In genomic region chrX:99548284-99549019, GRCm38 (mm10) we compare ENCODE assay signal across 18 mouse cellular contexts.
DNase-seq lines count a peak whose midpoint lies in the region; ATAC-seq and TF ChIP-seq lines count a peak whose summit lies in the region.
"Had no signal": no experiment of that assay in that cellular context is flagged by ENCODE, and none has a peak within 500 bp of the region (broad histone marks: within the 10 kb centered on the region; RNA-seq: fewer than 3 reads in every experiment).

No protein-coding gene starts in this region.

- ATAC-seq in embryonic facial prominence, embryonic 11.5 days (replicated peaks; ENCODE audit: insufficient number of reproducible peaks, low FRiP score, low TSS enrichment, low read depth) = 0 out of 2 replicates have a peak, but pooled peaks have one; percentile 51
- peak; percentile 56; the same call in 1 of the 2 replicates for ATAC-seq in hindbrain, embryonic 13.5 days (ENCODE audit: low FRiP score)
- no peak for ATAC-seq in hindbrain, postnatal 0 days
- peak; percentile 42; the same call in 1 of the 2 replicates for ATAC-seq in neural tube, embryonic 13.5 days (ENCODE audit: low read depth)
- ATAC-seq in neural tube, embryonic 15.5 days (ENCODE audit: low FRiP score) = no peak
- ATAC-seq: intestine, embryonic 15.5 days had no signal

- WGBS in embryonic facial prominence, embryonic 11.5 days = 55% methylated on average over 4 of the region's 4 CpGs
- WGBS in embryonic facial prominence, embryonic 10.5 days = 57% methylated on average over 4 of the region's 4 CpGs
- WGBS in hindbrain, embryonic 13.5 days = 37% methylated on average over 4 of the region's 4 CpGs
- WGBS in hindbrain, postnatal 0 days = 45% methylated on average over 4 of the region's 4 CpGs
- WGBS in neural tube, embryonic 13.5 days = 36% methylated on average over 4 of the region's 4 CpGs
- WGBS in neural tube, embryonic 15.5 days = 34% methylated on average over 4 of the region's 4 CpGs
- 68% methylated on average over 4 of the region's 4 CpGs for WGBS in limb, embryonic 10.5 days

- DNase-seq in embryonic facial prominence, embryonic 11.5 days (ENCODE audit: low spot score) = no peak
- DNase-seq in embryonic facial prominence, embryonic 10.5 days (ENCODE audit: low spot score) = no peak
- DNase-seq in hindbrain, postnatal 0 days (ENCODE audit: low spot score) = no peak
- no peak for DNase-seq in limb, embryonic 10.5 days (ENCODE audit: low spot score)
- DNase-seq in layer of hippocampus, adult 8-10 months (ENCODE audit: low spot score in 2 of 2) = no peak
- DNase-seq: adrenal gland, postnatal 25 days; cerebellum, adult 9-10 months; gastrocnemius, adult 2 months; kidney, adult 8-10 months; kidney, postnatal 10 days; lung, postnatal 10 days; thymus, postnatal 36 days had no signal

- no peak overlapping the region for H3K9ac ChIP-seq in embryonic facial prominence, embryonic 11.5 days (replicated peaks; ENCODE audit: low read length)
- no peak overlapping the region for H3K9ac ChIP-seq in hindbrain, embryonic 13.5 days
- H3K9ac ChIP-seq in hindbrain, postnatal 0 days (replicated peaks; ENCODE audit: low read length) = no peak overlapping the region
- no peak overlapping the region for H3K9ac ChIP-seq in neural tube, embryonic 13.5 days
- H3K9ac ChIP-seq in neural tube, embryonic 15.5 days (replicated peaks) = no peak overlapping the region
- H3K9ac ChIP-seq: heart, embryonic 15.5 days; intestine, embryonic 15.5 days; stomach, embryonic 15.5 days had no signal

- H3K36me3 ChIP-seq in embryonic facial prominence, embryonic 11.5 days (replicated peaks; ENCODE audit: control insufficient read depth, insufficient read depth, low read depth, low read length) = no peaks in the 10 kb centered on the region
- H3K36me3 ChIP-seq in embryonic facial prominence, embryonic 10.5 days (replicated peaks) = no peaks in the 10 kb centered on the region
- H3K36me3 ChIP-seq in hindbrain, embryonic 13.5 days = no peaks in the 10 kb centered on the region
- H3K36me3 ChIP-seq in hindbrain, postnatal 0 days (ENCODE audit: insufficient read depth, low read length) = no peaks in the 10 kb centered on the region
- H3K36me3 ChIP-seq in neural tube, embryonic 13.5 days = no peaks in the 10 kb centered on the region
- no peaks in the 10 kb centered on the region for H3K36me3 ChIP-seq in neural tube, embryonic 15.5 days
- no peaks in the 10 kb centered on the region for H3K36me3 ChIP-seq in limb, embryonic 10.5 days
- H3K36me3 ChIP-seq: heart, embryonic 15.5 days; intestine, embryonic 15.5 days; stomach, embryonic 15.5 days had no signal

- no peaks in the 10 kb centered on the region for H3K4me1 ChIP-seq in embryonic facial prominence, embryonic 11.5 days (ENCODE audit: control insufficient read depth, insufficient read depth, low read length)
- H3K4me1 ChIP-seq in embryonic facial prominence, embryonic 10.5 days = peaks cover 17% of the 10 kb centered on the region
- peaks cover 17% of the 10 kb centered on the region for H3K4me1 ChIP-seq in hindbrain, embryonic 13.5 days (replicated peaks)
- no peaks in the 10 kb centered on the region for H3K4me1 ChIP-seq in hindbrain, postnatal 0 days (ENCODE audit: insufficient read depth, low read length)
- H3K4me1 ChIP-seq in neural tube, embryonic 13.5 days (replicated peaks) = peaks cover 21% of the 10 kb centered on the region
- H3K4me1 ChIP-seq in neural tube, embryonic 15.5 days = peaks cover 8% of the 10 kb centered on the region; the same call in 1 of the 2 replicates
- peaks cover 47% of the 10 kb centered on the region for H3K4me1 ChIP-seq in limb, embryonic 10.5 days

- no peak overlapping the region for H3K4me3 ChIP-seq in embryonic facial prominence, embryonic 11.5 days (ENCODE audit: low read depth, low read length)
- H3K4me3 ChIP-seq in embryonic facial prominence, embryonic 10.5 days = no peak overlapping the region
- H3K4me3 ChIP-seq in hindbrain, embryonic 13.5 days = no peak overlapping the region
- H3K4me3 ChIP-seq in hindbrain, postnatal 0 days (ENCODE audit: low read length) = no peak overlapping the region
- no peak overlapping the region for H3K4me3 ChIP-seq in neural tube, embryonic 13.5 days
- no peak overlapping the region for H3K4me3 ChIP-seq in neural tube, embryonic 15.5 days (replicated peaks)
- no peak overlapping the region for H3K4me3 ChIP-seq in limb, embryonic 10.5 days
- H3K4me3 ChIP-seq: gastrocnemius, adult 2 months; heart, embryonic 15.5 days; intestine, embryonic 15.5 days; stomach, embryonic 15.5 days had no signal

- no peak overlapping the region for H3K27ac ChIP-seq in embryonic facial prominence, embryonic 11.5 days (replicated peaks; ENCODE audit: low read depth, low read length)
- H3K27ac ChIP-seq in embryonic facial prominence, embryonic 10.5 days (replicated peaks) = no peak overlapping the region
- H3K27ac ChIP-seq in hindbrain, embryonic 13.5 days = no peak overlapping the region; the same call in 1 of the 2 replicates
- H3K27ac ChIP-seq in hindbrain, postnatal 0 days = no peak overlapping the region
- H3K27ac ChIP-seq in neural tube, embryonic 13.5 days (replicated peaks) = no peak overlapping the region
- H3K27ac ChIP-seq in neural tube, embryonic 15.5 days (replicated peaks) = no peak overlapping the region
- peak overlapping the region; percentile 85 for H3K27ac ChIP-seq in limb, embryonic 10.5 days
- H3K27ac ChIP-seq: gastrocnemius, adult 2 months; heart, embryonic 15.5 days; intestine, embryonic 15.5 days; stomach, embryonic 15.5 days had no signal

- no peaks in the 10 kb centered on the region for H3K9me3 ChIP-seq in embryonic facial prominence, embryonic 11.5 days (replicated peaks; ENCODE audit: control insufficient read depth, low read length)
- H3K9me3 ChIP-seq in embryonic facial prominence, embryonic 10.5 days = no peaks in the 10 kb centered on the region
- no peaks in the 10 kb centered on the region for H3K9me3 ChIP-seq in hindbrain, embryonic 13.5 days
- H3K9me3 ChIP-seq in hindbrain, postnatal 0 days (ENCODE audit: low read length) = no peaks in the 10 kb centered on the region
- H3K9me3 ChIP-seq in neural tube, embryonic 13.5 days = no peaks in the 10 kb centered on the region
- H3K9me3 ChIP-seq in neural tube, embryonic 15.5 days (replicated peaks) = no peaks in the 10 kb centered on the region
- no peaks in the 10 kb centered on the region for H3K9me3 ChIP-seq in limb, embryonic 10.5 days (replicated peaks)
- H3K9me3 ChIP-seq: heart, embryonic 15.5 days; intestine, embryonic 15.5 days; stomach, embryonic 15.5 days had no signal

- no peak for TF ChIP-seq CTCF in hindbrain, postnatal 0 days (IDR thresholded peaks at IDR 0.05; ENCODE audit: low read depth)

- H3K4me2 ChIP-seq in embryonic facial prominence, embryonic 11.5 days (ENCODE audit: low read depth, low read length) = no peak overlapping the region
- H3K4me2 ChIP-seq in hindbrain, embryonic 13.5 days = no peak overlapping the region
- no peak overlapping the region for H3K4me2 ChIP-seq in hindbrain, postnatal 0 days (ENCODE audit: low read depth, low read length)
- H3K4me2 ChIP-seq in neural tube, embryonic 13.5 days = no peak overlapping the region
- no peak overlapping the region for H3K4me2 ChIP-seq in neural tube, embryonic 15.5 days
- H3K4me2 ChIP-seq: heart, embryonic 15.5 days; intestine, embryonic 15.5 days; stomach, embryonic 15.5 days had no signal

- H3K27me3 ChIP-seq in embryonic facial prominence, embryonic 11.5 days (ENCODE audit: control insufficient read depth, insufficient read depth, low read length) = no peaks in the 10 kb centered on the region; the same call in 1 of the 2 replicates
- peaks cover 96% of the 10 kb centered on the region for H3K27me3 ChIP-seq in embryonic facial prominence, embryonic 10.5 days (replicated peaks; ENCODE audit: low read depth, poor library complexity, severe bottlenecking)
- H3K27me3 ChIP-seq in hindbrain, embryonic 13.5 days = peaks cover 62% of the 10 kb centered on the region
- no peaks in the 10 kb centered on the region for H3K27me3 ChIP-seq in hindbrain, postnatal 0 days (ENCODE audit: insufficient read depth, low read length)
- peaks cover 75% of the 10 kb centered on the region for H3K27me3 ChIP-seq in neural tube, embryonic 13.5 days
- peaks cover 29% of the 10 kb centered on the region for H3K27me3 ChIP-seq in neural tube, embryonic 15.5 days (replicated peaks)
- H3K27me3 ChIP-seq in limb, embryonic 10.5 days (ENCODE audit: low read depth, poor library complexity, severe bottlenecking) = peaks cover 100% of the 10 kb centered on the region
- H3K27me3 ChIP-seq: stomach, embryonic 15.5 days had no signal

Comparison
In these comparisons a context has a peak if more than half of its experiments do, and no peak if none do; other contexts are left out.
1. ATAC-seq: peak in embryonic facial prominence, embryonic 11.5 days (single experiment), hindbrain, embryonic 13.5 days (single experiment) and neural tube, embryonic 13.5 days (single experiment); none in hindbrain, postnatal 0 days (single experiment) and neural tube, embryonic 15.5 days (single experiment).